Mouse (Mus musculus): Measurements from ENCODE around the gene Arhgef10l. TPM values are rescaled to one million over a fixed set of nuclear protein-coding genes. Genes with fewer than 3 reads are reported as not detected.
A peak's percentile ranks its signal among the peaks of the same experiment; 100 is the strongest.

The Arhgef10l gene
- total and polyA plus RNA-seq, 2 experiments, result 17.7 to 69.9 TPM

- TF ChIP-seq CTCF (IDR thresholded peaks at IDR 0.05; ENCODE audit: low read depth, low read length) (no peak), POLR2A (IDR thresholded peaks at IDR 0.05; ENCODE audit: extremely low read depth, insufficient read depth, low read length) (no peak)
- H3K27me3 ChIP-seq (ENCODE audit: control insufficient read depth, insufficient read depth, low read length), result no peaks in the 10 kb centered on the region
- H3K79me2 ChIP-seq (ENCODE audit: control insufficient read depth, insufficient read depth, low read length), result no peaks in the 10 kb centered on the region
- no peaks in the 10 kb centered on the region for H3K36me3 ChIP-seq (ENCODE audit: control insufficient read depth, insufficient read depth, low read length)
- DNase-seq (ENCODE audit: extremely low read depth, low read depth, low spot score), result no peak
- H3K9ac ChIP-seq (ENCODE audit: low read depth, low read length), result no peak overlapping the region
- no peak overlapping the region for H3K4me3 ChIP-seq (ENCODE audit: insufficient read depth, low read depth, low read length)
- H3K4me1 ChIP-seq (ENCODE audit: control insufficient read depth, insufficient read depth, low read length), result peaks cover 7% of the 10 kb centered on the region
- 61% methylated on average over 8 of the region's 8 CpGs for WGBS
- H3K27ac ChIP-seq (replicated peaks; ENCODE audit: insufficient read depth, low read depth, low read length), result no peak overlapping the region
Measured at GRCm38 (mm10) chr4:140640242-140640523, 25.6 kb downstream of the Arhgef10l start.

- TF ChIP-seq CTCF (IDR thresholded peaks at IDR 0.05; ENCODE audit: low read depth, low read length), result no peak
- TF ChIP-seq POLR2A (IDR thresholded peaks at IDR 0.05; ENCODE audit: extremely low read depth, insufficient read depth, low read length), result no peak
Measured at GRCm38 (mm10) chr4:140639431-140640241, 26.2 kb downstream of the Arhgef10l start.

GRCm38 (mm10) chr4:140638591-140638990 lies 27.2 kb downstream of the Arhgef10l start:
- TF ChIP-seq POLR2A (IDR thresholded peaks at IDR 0.05; ENCODE audit: extremely low read depth, insufficient read depth, low read length) (no peak), CTCF (IDR thresholded peaks at IDR 0.05; ENCODE audit: low read depth, low read length) (no peak)
- no peaks in the 10 kb centered on the region for H3K36me3 ChIP-seq (ENCODE audit: control insufficient read depth, insufficient read depth, low read length)
- H3K79me2 ChIP-seq (ENCODE audit: control insufficient read depth, insufficient read depth, low read length), result no peaks in the 10 kb centered on the region
- H3K27ac ChIP-seq (replicated peaks; ENCODE audit: insufficient read depth, low read depth, low read length), result no peak overlapping the region
- H3K27me3 ChIP-seq (ENCODE audit: control insufficient read depth, insufficient read depth, low read length), result no peaks in the 10 kb centered on the region
- no peak for DNase-seq (ENCODE audit: extremely low read depth, low read depth, low spot score)
- H3K9ac ChIP-seq (ENCODE audit: low read depth, low read length), result no peak overlapping the region
- over 99% methylated on average over 5 of the region's 5 CpGs for WGBS
- H3K4me1 ChIP-seq (ENCODE audit: control insufficient read depth, insufficient read depth, low read length), result peaks cover 7% of the 10 kb centered on the region
- no peak overlapping the region for H3K4me3 ChIP-seq (ENCODE audit: insufficient read depth, low read depth, low read length)

More at GRCm38 (mm10) chr4:140639431-140640241, 26.2 kb downstream of the Arhgef10l start:
- no peaks in the 10 kb centered on the region for H3K27me3 ChIP-seq (ENCODE audit: control insufficient read depth, insufficient read depth, low read length)
- H3K79me2 ChIP-seq (ENCODE audit: control insufficient read depth, insufficient read depth, low read length), result no peaks in the 10 kb centered on the region
- 96% methylated on average over 28 of the region's 28 CpGs for WGBS
- peaks cover 7% of the 10 kb centered on the region for H3K4me1 ChIP-seq (ENCODE audit: control insufficient read depth, insufficient read depth, low read length)
- H3K36me3 ChIP-seq (ENCODE audit: control insufficient read depth, insufficient read depth, low read length), result no peaks in the 10 kb centered on the region
- H3K9ac ChIP-seq (ENCODE audit: low read depth, low read length), result no peak overlapping the region
- H3K27ac ChIP-seq (replicated peaks; ENCODE audit: insufficient read depth, low read depth, low read length), result no peak overlapping the region
- no peak for DNase-seq (ENCODE audit: extremely low read depth, low read depth, low spot score)
- H3K4me3 ChIP-seq (ENCODE audit: insufficient read depth, low read depth, low read length), result no peak overlapping the region

GRCm38 (mm10) chr4:140637269-140637668 lies 28.5 kb downstream of the Arhgef10l start:
- Histone ChIP-seq H3K27ac (replicated peaks; ENCODE audit: insufficient read depth, low read depth, low read length) (no peak overlapping the region), H3K4me1 (ENCODE audit: control insufficient read depth, insufficient read depth, low read length) (peaks cover 7% of the 10 kb centered on the region), H3K9ac (ENCODE audit: low read depth, low read length) (no peak overlapping the region), H3K36me3 (ENCODE audit: control insufficient read depth, insufficient read depth, low read length) (no peaks in the 10 kb centered on the region), H3K4me3 (ENCODE audit: insufficient read depth, low read depth, low read length) (no peak overlapping the region), H3K27me3 (ENCODE audit: control insufficient read depth, insufficient read depth, low read length) (no peaks in the 10 kb centered on the region), H3K79me2 (ENCODE audit: control insufficient read depth, insufficient read depth, low read length) (no peaks in the 10 kb centered on the region)
- DNase-seq (ENCODE audit: extremely low read depth, low read depth, low spot score), result no peak
- 82% methylated on average over 8 of the region's 8 CpGs for WGBS
- TF ChIP-seq POLR2A (IDR thresholded peaks at IDR 0.05; ENCODE audit: extremely low read depth, insufficient read depth, low read length), result no peak
- TF ChIP-seq CTCF (IDR thresholded peaks at IDR 0.05; ENCODE audit: low read depth, low read length), result no peak

- no peak for TF ChIP-seq CTCF (IDR thresholded peaks at IDR 0.05; ENCODE audit: low read depth, low read length)
- no peak for TF ChIP-seq POLR2A (IDR thresholded peaks at IDR 0.05; ENCODE audit: extremely low read depth, insufficient read depth, low read length)
- Histone ChIP-seq H3K79me2 (ENCODE audit: control insufficient read depth, insufficient read depth, low read length) (no peaks in the 10 kb centered on the region), H3K4me3 (ENCODE audit: insufficient read depth, low read depth, low read length) (no peak overlapping the region), H3K27ac (replicated peaks; ENCODE audit: insufficient read depth, low read depth, low read length) (no peak overlapping the region), H3K27me3 (ENCODE audit: control insufficient read depth, insufficient read depth, low read length) (no peaks in the 10 kb centered on the region), H3K4me1 (ENCODE audit: control insufficient read depth, insufficient read depth, low read length) (peaks cover 7% of the 10 kb centered on the region), H3K9ac (ENCODE audit: low read depth, low read length) (no peak overlapping the region), H3K36me3 (ENCODE audit: control insufficient read depth, insufficient read depth, low read length) (no peaks in the 10 kb centered on the region)
- 25% methylated on average over 5 of the region's 5 CpGs for WGBS
- DNase-seq (ENCODE audit: extremely low read depth, low read depth, low spot score), result peak; percentile 74
Measured at GRCm38 (mm10) chr4:140636312-140636996, 29.4 kb downstream of the Arhgef10l start.

Data from liver, adult 2 months (tissue).